Mouse (Mus musculus) midbrain, embryonic 13.5 days (tissue): ENCODE data around the gene Hist1h2ai. TPM values are rescaled to one million over a fixed set of nuclear protein-coding genes. Genes with fewer than 3 reads are reported as not detected.
"Not testable (repeated sequence)": the region's sequence is repeated elsewhere in the genome, so short reads cannot be mapped to it uniquely, and the experiment has no call there.

ENCODE experiments used
- ATAC-seq: fragments of 200-750 bp; cut with Nextera tagmentation; 2 replicates; pipeline ENCODE4 v1.8.0; 2017; ENCODE audit warnings: mild to moderate bottlenecking, moderate TSS enrichment, moderate library complexity
- H3K27ac ChIP-seq: fragments of 300-500 bp; sonication (generic); 2 replicates; pipeline ENCODE4 v1.5.1; 2015; ENCODE audit warnings: inconsistent platforms, mild to moderate bottlenecking, moderate library complexity
- H3K27me3 ChIP-seq: fragments of 300-500 bp; sonication (generic); 2 replicates; pipeline ENCODE4 v1.6.1; 2015; ENCODE audit warnings: mild to moderate bottlenecking, inconsistent platforms
- H3K36me3 ChIP-seq: fragments of 300-500 bp; sonication (generic); 2 replicates; pipeline ENCODE4 v1.6.1; 2015; ENCODE audit warnings: mild to moderate bottlenecking, inconsistent platforms
- H3K4me1 ChIP-seq: fragments of 300-500 bp; sonication (generic); replicated peaks from 2 replicates; pipeline ENCODE4 v1.6.1; 2015; ENCODE audit warnings: inconsistent platforms
- H3K4me2 ChIP-seq: fragments of 300-500 bp; sonication (generic); replicated peaks from 2 replicates; pipeline ENCODE4 v1.6.1; 2015; ENCODE audit warnings: moderate library complexity, mild to moderate bottlenecking, inconsistent platforms
- H3K4me3 ChIP-seq: fragments of 300-500 bp; sonication (generic); replicated peaks from 2 replicates; pipeline ENCODE4 v1.5.1; 2015; ENCODE audit warnings: mild to moderate bottlenecking, inconsistent platforms
- H3K9ac ChIP-seq: fragments of 300-500 bp; sonication (generic); replicated peaks from 2 replicates; pipeline ENCODE4 v1.6.1; 2015; ENCODE audit warnings: mild to moderate bottlenecking, inconsistent platforms
- H3K9me3 ChIP-seq: fragments of 300-500 bp; sonication (generic); 2 replicates; pipeline ENCODE4 v1.6.1; 2016; ENCODE audit warnings: mild to moderate bottlenecking, inconsistent platforms
- WGBS: fragments of 180-500 bp; shearing (Covaris S2); methylation state at CpG from one replicate; pipeline ENCODE4 v1.1.7; 2015; 5-methylcytosine and 5-hydroxymethylcytosine counted together
- polyA plus RNA-seq: library from polyadenylated mRNA; unstranded; fragments of >200 nt; fragmentation: Nextera tagmentation; extraction: Ambion mirVana; gene quantifications from 2 replicates; pipeline ENCODE4 v1.2.1, GENCODE M21; 2015

The Hist1h2ai gene
- polyA plus RNA-seq, 1 experiment from 2014 or later, result 37.4 TPM

DNA sequence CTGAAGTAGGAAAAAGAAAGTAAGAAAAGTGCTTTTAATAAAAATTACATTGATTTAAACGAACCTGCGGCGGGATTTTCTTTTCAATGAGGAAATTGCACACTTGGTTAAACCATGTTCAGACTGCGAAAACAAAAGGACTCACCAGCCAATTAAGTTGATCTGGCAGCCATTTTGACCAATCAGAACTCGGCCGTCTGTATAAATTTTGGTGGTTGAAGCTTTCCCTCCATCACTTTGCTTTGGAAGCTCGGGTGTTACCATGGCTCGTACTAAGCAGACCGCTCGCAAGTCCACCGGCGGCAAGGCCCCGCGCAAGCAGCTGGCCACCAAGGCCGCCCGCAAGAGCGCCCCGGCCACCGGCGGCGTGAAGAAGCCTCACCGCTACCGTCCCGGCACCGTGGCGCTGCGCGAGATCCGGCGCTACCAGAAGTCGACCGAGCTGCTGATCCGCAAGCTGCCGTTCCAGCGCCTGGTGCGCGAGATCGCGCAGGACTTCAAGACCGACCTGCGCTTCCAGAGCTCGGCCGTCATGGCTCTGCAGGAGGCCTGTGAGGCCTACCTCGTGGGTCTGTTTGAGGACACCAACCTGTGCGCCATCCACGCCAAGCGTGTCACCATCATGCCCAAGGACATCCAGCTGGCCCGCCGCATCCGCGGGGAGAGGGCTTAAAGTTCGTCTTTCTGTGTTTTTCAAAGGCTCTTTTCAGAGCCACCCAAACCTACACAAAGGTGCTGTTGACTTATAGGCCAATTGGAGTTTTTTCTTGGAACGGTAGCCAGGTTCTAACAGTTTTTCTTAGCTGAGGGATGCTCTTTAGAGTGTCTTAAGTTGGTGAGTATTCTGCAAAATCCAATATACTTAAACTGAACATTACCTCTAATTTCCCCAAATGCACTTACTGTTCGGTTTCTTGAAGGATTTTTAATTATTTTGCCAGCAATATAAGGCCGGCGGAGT lies 1.5 kb downstream of the Hist1h2ai start, which contains the start of gene Hist1h3h:
TSS of gene Hist1h3h (plus strand) at position 263 of the 961 bp plus-strand sequence.
- H3K9me3 ChIP-seq, H3K36me3 ChIP-seq, H3K27me3 ChIP-seq: not testable (repeated sequence)
- peak within 1 kb of the TSS; percentile 74 for H3K9ac ChIP-seq
- H3K4me1 ChIP-seq, result peaks cover 45% of the 10 kb centered on the region
- WGBS, result under 1% methylated on average over 27 of the region's 56 CpGs
- peak within 1 kb of the TSS; percentile 77 for H3K4me2 ChIP-seq
- peak within 1 kb of the TSS; percentile 49 for H3K4me3 ChIP-seq
- peak within 1 kb of the TSS; percentile 96 for H3K27ac ChIP-seq
- peak; percentile 38; the same call in 1 of the 2 replicates for ATAC-seq

- H3K27me3 ChIP-seq, result no peaks in the 10 kb centered on the region
- H3K9me3 ChIP-seq, result no peaks in the 10 kb centered on the region
- peaks cover 46% of the 10 kb centered on the region for H3K4me1 ChIP-seq
- WGBS, result 59% methylated on average over 4 of the region's 4 CpGs
- peak overlapping the region; percentile 74 for H3K9ac ChIP-seq
- 0 out of 2 replicates have a peak overlapping the region, but pooled peaks have one; percentile 4 for H3K27ac ChIP-seq
- H3K4me3 ChIP-seq, result peak overlapping the region; percentile 44
- no peaks in the 10 kb centered on the region for H3K36me3 ChIP-seq
- H3K4me2 ChIP-seq, result peak overlapping the region; percentile 77
- ATAC-seq, result no peak
Observed at GRCm38 (mm10) chr13:21718381-21719080, 2.3 kb downstream of the Hist1h2ai start.

DNA sequence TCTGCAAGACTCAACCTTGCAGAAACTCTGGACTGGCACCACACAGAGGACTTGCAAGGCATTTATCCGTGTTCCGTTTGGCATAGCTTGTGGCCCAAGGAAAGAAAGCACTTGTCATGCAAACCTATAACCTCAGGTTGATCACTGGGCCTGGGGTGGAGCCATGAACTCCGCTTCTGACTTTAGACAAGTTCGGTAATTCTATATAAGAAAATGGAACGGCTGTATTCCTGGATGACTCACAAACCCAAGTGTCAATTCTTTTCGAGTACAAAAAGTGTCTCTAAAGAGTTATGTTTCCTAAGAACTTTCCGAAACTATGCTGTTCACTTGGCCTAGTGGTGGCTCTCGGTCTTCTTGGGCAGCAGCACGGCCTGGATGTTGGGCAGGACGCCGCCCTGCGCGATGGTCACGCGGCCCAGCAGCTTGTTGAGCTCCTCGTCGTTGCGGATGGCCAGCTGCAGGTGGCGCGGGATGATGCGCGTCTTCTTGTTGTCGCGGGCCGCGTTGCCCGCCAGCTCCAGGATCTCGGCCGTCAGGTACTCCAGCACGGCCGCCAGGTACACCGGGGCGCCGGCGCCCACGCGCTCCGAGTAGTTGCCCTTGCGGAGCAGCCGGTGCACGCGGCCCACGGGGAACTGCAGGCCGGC lies 5.0 kb downstream of the Hist1h2ai start:
- H3K9ac ChIP-seq, result peak overlapping the region; percentile 55

GRCm38 (mm10) chr13:21721757-21722372 lies 5.6 kb downstream of the Hist1h2ai start, which contains the start of gene Hist1h2bm:
Gene Hist1h2bm (plus strand): TSS chr13:21722044.
- H3K27me3 ChIP-seq, H3K36me3 ChIP-seq, H3K9me3 ChIP-seq: not testable (repeated sequence)
- WGBS, result under 1% methylated on average over 37 of the region's 37 CpGs
- Histone ChIP-seq H3K27ac (peak within 1 kb of the TSS; percentile 91), H3K4me2 (peak within 1 kb of the TSS; percentile 64), H3K4me3 (peak within 1 kb of the TSS; percentile 40), H3K4me1 (peaks cover 36% of the 10 kb centered on the region), H3K9ac (peak within 1 kb of the TSS; percentile 72)
- peak; percentile 97 for ATAC-seq

More for the DNA sequence above, 5.0 kb downstream of the Hist1h2ai start:
- Histone ChIP-seq H3K27ac (peak overlapping the region; percentile 77), H3K4me1 (peaks cover 38% of the 10 kb centered on the region), H3K4me3 (peak overlapping the region; percentile 40), H3K4me2 (peak overlapping the region; percentile 64)
- H3K36me3 ChIP-seq, H3K9me3 ChIP-seq, H3K27me3 ChIP-seq: not testable (repeated sequence)
- ATAC-seq, result peak; percentile 10; the same call in 1 of the 2 replicates
- 2% methylated on average over 23 of the region's 44 CpGs for WGBS

- H3K27me3 ChIP-seq, result no peaks in the 10 kb centered on the region
Observed at GRCm38 (mm10) chr13:21722373-21722925, 6.2 kb downstream of the Hist1h2ai start.

DNA sequence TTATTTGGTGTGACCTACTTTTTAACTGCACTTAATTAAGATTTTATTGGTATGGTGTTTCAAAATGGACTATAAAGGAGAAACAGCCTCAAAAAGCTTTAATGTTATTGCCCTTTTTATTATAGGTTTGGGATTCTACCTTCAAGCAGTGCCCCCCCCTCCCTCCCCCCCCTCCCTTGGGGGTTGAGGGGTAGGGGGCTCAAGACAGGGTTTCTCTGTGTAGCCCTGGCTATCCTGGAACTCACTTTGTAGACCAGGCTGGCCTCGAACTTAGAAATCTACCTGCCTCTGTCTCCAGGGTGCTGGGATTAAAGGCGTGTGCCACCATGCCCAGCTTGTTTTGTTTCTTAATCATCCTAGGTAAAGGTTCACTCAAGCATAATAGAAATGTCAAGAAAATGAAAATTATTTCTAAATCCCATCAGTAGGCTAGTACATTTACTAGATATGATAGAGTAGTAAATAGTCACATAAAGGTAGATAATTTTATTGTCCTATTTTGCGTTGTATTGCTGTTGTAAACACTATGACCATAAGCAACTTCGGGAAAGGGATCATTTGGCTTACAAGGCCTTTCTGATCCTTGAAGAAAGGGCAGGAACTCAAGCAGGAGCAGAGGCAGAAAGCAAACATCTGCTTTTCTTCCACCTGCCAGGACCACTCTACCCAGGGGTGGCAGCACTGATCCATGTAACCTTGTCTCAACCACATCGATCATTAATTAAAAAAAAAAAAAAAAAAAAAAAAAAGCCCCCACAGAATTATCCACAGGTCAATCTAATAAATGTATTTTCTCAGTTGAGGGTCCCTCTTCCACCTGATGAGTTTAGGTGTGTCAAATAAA lies 7.0 kb downstream of the Hist1h2ai start:
- 22% methylated on average over 5 of the region's 5 CpGs for WGBS
- H3K36me3 ChIP-seq, result no peaks in the 10 kb centered on the region
- peaks cover 43% of the 10 kb centered on the region for H3K4me1 ChIP-seq
- H3K9me3 ChIP-seq, result no peaks in the 10 kb centered on the region
- peak overlapping the region; percentile 64; the same call in 1 of the 2 replicates for H3K4me2 ChIP-seq
- H3K27me3 ChIP-seq, result no peaks in the 10 kb centered on the region
- H3K27ac ChIP-seq, result no peak overlapping the region
- no peak overlapping the region for H3K4me3 ChIP-seq
- no peak overlapping the region for H3K9ac ChIP-seq
- no peak for ATAC-seq

More at GRCm38 (mm10) chr13:21722373-21722925, 6.2 kb downstream of the Hist1h2ai start:
- 1% methylated on average over 11 of the region's 11 CpGs for WGBS
- ATAC-seq, result peak; percentile 24; the same call in 1 of the 2 replicates
- Histone ChIP-seq H3K9me3 (no peaks in the 10 kb centered on the region), H3K4me1 (peaks cover 39% of the 10 kb centered on the region), H3K4me3 (peak overlapping the region; percentile 40), H3K27ac (peak overlapping the region; percentile 91), H3K36me3 (no peaks in the 10 kb centered on the region), H3K4me2 (peak overlapping the region; percentile 64), H3K9ac (peak overlapping the region; percentile 72)

DNA sequence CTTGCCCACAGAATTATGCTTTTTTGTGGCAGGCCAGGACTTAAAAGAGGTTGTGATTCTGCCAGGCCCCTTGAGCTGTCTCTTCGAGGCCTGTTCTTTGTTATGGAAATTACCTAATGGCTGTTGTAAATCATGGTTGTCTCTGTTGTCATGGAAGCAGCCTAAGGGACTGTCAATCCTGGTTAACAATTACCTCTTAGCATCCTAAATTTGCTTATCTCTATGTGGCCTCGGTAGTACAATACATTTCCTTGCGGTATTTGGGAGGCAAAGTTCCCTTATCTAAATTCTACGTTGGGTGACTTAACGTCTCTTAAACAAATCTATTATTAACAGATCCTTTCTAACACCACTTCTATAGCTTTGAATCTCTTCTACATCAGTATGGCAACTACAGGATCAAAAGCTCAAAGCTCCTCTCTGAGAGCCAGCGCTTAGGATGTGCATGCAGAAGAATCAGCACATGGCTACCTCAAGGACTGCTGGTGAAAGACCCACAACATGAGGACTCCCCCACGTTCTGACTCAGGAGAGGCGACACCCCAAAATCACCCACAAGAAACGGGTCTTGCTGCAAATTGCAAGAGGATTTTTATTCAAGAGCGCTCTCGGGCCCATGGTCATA lies 11.8 kb downstream of the Hist1h2ai start:
- WGBS, result 16% methylated on average over 11 of the region's 11 CpGs
- H3K4me2 ChIP-seq, result no peak overlapping the region
- ATAC-seq, result peak; percentile 83
- H3K9ac ChIP-seq, result no peak overlapping the region
- no peak overlapping the region for H3K4me3 ChIP-seq
- no peaks in the 10 kb centered on the region for H3K27me3 ChIP-seq
- H3K27ac ChIP-seq, result peak overlapping the region; percentile 74
- no peaks in the 10 kb centered on the region for H3K9me3 ChIP-seq
- H3K4me1 ChIP-seq, result peaks cover 15% of the 10 kb centered on the region
- H3K36me3 ChIP-seq, result no peaks in the 10 kb centered on the region

DNA sequence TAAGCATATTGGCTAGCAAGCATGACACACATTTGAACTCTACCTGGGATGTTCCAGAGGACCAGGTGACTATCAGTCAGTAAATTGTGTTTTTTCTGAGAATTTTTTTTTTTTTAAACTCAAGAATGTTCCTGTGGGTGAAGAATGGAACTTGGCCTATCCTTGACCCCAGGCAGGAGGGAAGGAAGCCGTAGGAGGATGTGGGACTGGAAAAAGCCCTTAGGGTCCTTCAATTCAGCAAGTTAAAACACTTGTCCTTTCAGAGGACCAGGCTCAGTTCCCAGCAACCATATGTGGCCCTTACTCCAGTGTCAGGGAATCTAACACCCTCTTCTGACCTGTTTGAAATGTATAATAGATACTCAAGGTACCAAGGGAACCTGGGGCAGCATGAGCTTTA lies 13.3 kb downstream of the Hist1h2ai start:
- no peak for ATAC-seq
- 85% methylated on average over 1 of the region's 1 CpGs for WGBS
- Histone ChIP-seq H3K9ac (no peak overlapping the region), H3K4me3 (no peak overlapping the region), H3K4me2 (no peak overlapping the region), H3K9me3 (no peaks in the 10 kb centered on the region), H3K36me3 (no peaks in the 10 kb centered on the region), H3K27me3 (no peaks in the 10 kb centered on the region), H3K4me1 (peaks cover 15% of the 10 kb centered on the region), H3K27ac (no peak overlapping the region)

DNA sequence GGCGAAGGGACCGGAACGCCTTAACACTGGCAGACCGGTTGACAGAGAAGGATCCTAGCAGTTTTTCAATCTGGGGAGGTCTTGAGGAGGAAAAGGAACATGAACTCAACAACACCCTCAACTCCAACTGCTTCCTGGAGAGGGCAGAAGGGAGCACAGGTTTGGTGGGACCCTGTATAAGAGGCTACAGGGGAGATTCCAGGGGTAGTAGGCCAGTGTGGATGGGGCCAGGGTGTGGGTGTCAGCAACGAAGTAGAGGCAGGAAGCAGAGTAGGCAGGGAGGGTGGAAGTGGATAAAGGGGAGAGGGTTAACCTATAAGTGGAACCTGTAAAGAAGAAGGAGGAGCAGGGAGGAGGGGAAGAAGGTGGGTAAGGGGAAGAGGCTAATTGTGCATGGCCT lies 17.2 kb downstream of the Hist1h2ai start:
- Histone ChIP-seq H3K9ac (no peak overlapping the region), H3K27ac (peak overlapping the region; percentile 98), H3K4me2 (no peak overlapping the region), H3K9me3 (no peaks in the 10 kb centered on the region), H3K4me1 (peaks cover 19% of the 10 kb centered on the region), H3K4me3 (no peak overlapping the region), H3K27me3 (no peaks in the 10 kb centered on the region), H3K36me3 (no peaks in the 10 kb centered on the region)
- ATAC-seq, result peak; percentile 46
- WGBS, result 61% methylated on average over 5 of the region's 5 CpGs
